Mouse (Mus musculus) left cerebral cortex, postnatal 10 days (tissue): ENCODE measurements around the gene Aldh3b2. TPM values are rescaled to one million over a fixed set of nuclear protein-coding genes. Genes with fewer than 3 reads are reported as not detected.
"Not testable (repeated sequence)": the region's sequence is repeated elsewhere in the genome, so short reads cannot be mapped to it uniquely, and the experiment has no call there.

ENCODE experiments used
- DNase-seq, 2 experiments: peaks; one replicate each; pipeline ENCODE4 v3.0.0; 2021 to 2022; ENCODE audit warnings: low spot score in 2 of 2, mixed read lengths in 1 of 2; ENCODE audit errors: extremely low spot score in 1 of 2
- intact Hi-C: fragments of 180-260 bp; cut with DNase I; formaldehyde crosslinking; loops from one replicate; pipeline ENCODE4 v1.15.1; 2025
- total RNA-seq, 2 experiments: library from RNA; stranded (reverse); gene quantifications; 2 replicates each; pipeline ENCODE4 v1.2.3; 2021

Gene Aldh3b2
- total RNA-seq, 2 experiments from 2014 or later = 2.3 to 2.4 TPM

DNA sequence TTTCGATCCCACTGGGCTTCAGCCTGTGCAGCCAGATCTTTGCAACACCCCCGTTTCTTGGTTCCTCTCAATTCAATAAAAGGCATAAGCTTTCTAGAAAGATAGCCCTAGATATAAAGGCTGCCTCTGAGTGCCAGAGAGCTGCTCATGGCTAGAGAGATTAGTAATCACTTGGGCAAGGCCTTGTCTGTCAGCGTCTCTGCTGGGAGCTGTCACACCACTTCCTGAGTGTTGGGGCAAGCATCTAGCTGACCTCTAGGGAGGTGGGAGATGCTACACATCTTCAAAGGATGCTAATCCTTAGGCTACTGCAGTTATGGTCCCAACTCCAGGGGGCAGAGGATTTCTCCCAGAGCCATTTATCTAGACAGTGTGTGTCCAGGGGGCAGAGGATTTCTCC, 4.9 kb upstream of the Aldh3b2 start:
- intact Hi-C loops = no loop called here
- DNase-seq = no peak

DNA sequence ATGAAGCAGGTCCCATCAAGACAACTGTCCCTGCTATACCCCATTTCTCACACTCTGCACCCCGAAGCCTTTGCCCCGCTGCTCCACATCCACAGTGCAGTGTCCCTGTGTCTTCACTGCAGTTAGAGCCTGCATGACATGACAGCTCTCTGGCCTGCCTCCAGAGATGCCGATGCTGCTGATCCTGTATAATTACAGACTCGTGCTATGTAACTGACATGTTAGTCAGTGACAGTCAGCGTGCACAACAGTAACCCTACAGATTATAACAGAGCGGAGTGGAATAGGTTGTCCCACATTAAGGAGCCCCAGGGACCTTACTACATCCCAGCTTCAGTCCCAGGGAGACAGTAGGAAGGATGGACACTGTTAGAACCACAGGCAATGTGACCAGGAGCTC, 2.5 kb downstream of the Aldh3b2 start:
- DNase-seq, intact Hi-C loops: not testable (repeated sequence)

DNA sequence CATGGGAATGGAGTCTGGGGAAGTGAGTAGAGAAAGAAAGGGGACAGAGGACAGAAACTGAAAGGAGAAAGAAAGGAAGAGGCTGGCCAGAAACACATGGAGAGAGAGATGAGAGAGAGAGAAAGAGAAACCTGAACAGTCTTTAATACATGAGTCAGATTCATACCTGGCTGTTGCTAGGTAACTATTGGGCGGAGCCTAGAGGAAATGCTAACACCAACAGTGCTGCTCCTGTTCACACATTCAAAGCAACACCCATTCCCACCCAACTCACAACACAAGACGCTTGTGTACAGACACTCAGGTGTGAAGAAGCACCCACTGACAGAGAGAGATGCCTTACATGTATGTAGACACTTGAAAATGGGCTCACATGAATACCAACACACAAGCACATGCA, 3.7 kb downstream of the Aldh3b2 start:
- no peak for DNase-seq
- intact Hi-C loops = no loop called here

DNA sequence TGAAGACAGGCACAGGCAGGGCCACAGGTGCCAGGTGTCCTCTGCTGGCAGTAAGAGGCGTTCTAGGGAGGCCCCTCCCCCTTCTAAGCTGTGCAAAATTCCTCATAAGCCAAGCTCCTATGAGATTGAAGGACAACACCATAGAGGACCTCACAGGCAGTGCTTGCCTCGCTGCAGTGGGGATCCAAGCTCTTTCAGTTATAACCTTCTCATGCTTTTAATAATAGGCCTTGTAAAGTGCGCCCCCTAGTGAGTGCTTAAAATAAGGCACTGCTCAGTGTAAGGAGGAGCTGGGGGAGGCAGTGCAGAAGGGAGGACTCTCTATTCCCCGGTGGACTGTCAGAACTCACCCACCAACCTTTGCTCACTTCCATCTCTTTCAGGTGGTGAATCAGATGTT, 8.2 kb downstream of the Aldh3b2 start:
- intact Hi-C loops = loop anchor here (5.0 kb wide), 1 partner anchor 33 kb away; no protein-coding TSS in a partner anchor
- peak; percentile 78 to 82 for DNase-seq

DNA sequence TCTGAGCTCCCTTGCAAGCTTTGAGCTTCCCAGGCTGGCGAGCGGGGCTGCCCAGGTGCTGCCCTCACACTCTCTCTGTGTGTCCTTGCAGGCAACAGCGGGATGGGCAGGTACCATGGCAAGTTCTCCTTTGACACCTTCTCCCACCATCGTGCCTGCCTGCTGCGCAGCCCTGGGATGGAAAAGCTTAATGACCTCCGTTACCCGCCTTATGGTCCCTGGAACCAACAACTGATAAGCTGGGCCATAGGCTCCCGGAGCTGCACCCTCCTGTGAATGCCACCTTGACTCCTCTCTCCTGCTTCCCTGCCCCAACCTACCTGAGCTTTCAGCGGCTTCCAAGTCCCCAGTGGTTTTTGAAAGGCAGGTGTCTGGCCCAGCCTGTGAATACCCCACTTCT, 8.8 kb downstream of the Aldh3b2 start:
- intact Hi-C loops = loop anchor here (5.0 kb wide), 1 partner anchor 34 kb away; no protein-coding TSS in a partner anchor

GRCm38 (mm10) chr19:3983527-3984200, 11.5 kb downstream of the Aldh3b2 start:
- intact Hi-C loops = loop anchor here (5.0 kb wide), 1 partner anchor 36 kb away; no protein-coding TSS in a partner anchor
- no peak for DNase-seq

More for the DNA sequence above, 8.8 kb downstream of the Aldh3b2 start:
- DNase-seq = no peak

- intact Hi-C loops = no loop called here
- no peak for DNase-seq
These were observed 13.1 kb downstream of the Aldh3b2 start for GRCm38 (mm10) chr19:3985261-3985681.

DNA sequence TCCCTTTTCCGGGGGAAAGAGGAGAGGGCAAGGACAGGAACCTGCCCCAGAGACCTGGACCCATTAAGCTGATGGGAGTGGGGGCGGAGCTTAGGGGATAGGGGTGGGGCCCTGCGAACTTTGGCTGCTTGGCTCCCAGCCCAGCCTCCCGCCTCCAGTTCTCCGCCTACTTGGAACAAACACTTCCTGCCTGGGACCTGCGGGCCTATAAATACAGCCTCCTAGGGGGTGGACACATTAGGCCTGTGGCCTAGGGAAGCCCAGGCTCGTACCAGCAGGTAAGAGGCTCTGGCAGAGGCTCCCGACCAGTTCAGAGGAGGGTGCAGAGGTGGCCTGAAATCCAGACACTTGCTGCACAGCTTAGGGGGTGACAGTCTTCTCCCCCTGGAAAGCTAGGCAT, 14.2 kb downstream of the Aldh3b2 start, which contains the start of gene Acy3:
Gene Acy3 (plus strand): TSS at position 237 of the 400 bp plus-strand sequence.
- DNase-seq = peak in 1 of 2 experiments; percentile 88
- intact Hi-C loops = no loop called here

DNA sequence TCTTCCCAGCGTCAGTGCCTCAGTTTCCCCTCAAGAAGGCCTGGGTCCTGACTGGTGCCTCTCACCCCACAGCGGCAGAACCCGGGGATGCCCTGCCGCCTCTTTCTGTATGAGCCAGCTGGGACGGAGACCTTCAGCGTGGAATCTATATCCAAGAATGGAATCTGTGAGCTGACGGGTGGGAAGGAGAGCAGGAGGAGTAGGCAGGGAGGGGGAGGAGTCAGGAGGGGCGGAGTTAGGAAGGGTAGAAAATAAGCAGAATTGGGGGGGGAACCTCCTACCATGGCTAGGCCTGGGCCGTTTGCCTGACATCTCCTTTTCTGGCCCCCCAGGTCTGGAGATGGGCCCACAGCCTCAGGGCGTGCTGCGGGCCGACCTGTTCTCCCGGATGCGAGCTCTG, 15.9 kb downstream of the Aldh3b2 start:
- no peak for DNase-seq
- intact Hi-C loops = no loop called here

DNA sequence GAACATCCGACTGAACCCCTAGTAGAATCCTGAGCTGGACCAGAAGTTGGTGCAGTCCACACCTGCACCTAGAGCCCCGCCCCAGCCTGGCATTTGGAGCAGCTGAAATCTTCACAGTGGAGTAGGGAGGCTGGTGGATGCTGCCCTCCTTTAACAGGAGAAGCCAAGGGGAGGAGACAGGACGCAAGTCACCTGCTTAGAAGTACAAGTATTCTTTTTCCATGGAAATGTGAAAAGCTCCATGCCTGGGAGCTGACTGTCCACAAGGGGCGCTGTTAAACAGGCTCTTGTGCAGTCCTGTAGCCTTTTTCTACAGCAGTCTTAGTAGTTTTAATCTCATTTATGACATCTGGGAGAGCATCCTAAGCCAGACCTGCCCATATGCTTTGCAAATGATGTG, 16.6 kb downstream of the Aldh3b2 start:
- intact Hi-C loops = no loop called here
- DNase-seq = no peak

GRCm38 (mm10) chr19:3990804-3991203, 18.7 kb downstream of the Aldh3b2 start:
- intact Hi-C loops = no loop called here
- DNase-seq = no peak

- no peak for DNase-seq
- intact Hi-C loops = no loop called here
These were observed 19.4 kb downstream of the Aldh3b2 start for GRCm38 (mm10) chr19:3991562-3991961.

- no peak for DNase-seq
- intact Hi-C loops = no loop called here
These were observed 19.8 kb downstream of the Aldh3b2 start for GRCm38 (mm10) chr19:3991966-3992365.

- DNase-seq = no peak
- intact Hi-C loops = no loop called here
These were observed 20.3 kb downstream of the Aldh3b2 start, which contains the start of gene Tbx10 for GRCm38 (mm10) chr19:3992416-3992815. Gene Tbx10 (plus strand): TSS chr19:3992752.

DNA sequence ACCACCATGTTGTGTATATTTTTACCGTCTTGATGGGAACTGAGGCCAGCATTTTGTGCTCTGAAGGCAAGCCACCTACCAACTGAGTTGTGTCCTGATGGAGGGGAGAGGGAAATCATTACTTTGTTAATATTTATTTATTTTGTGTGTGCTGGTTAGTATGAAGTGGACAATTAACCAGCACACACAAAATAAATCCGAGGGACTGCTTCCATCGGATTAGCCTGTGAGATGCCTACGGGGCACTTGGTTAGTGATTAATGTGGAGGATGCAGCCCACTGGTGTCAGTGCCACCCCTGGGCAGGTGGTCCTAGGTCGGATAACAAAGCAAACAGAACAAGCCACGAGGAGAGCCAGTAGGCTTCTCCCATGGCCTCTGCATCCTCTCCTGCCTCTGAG, 22.8 kb downstream of the Aldh3b2 start:
- DNase-seq = no peak
- intact Hi-C loops = no loop called here

DNA sequence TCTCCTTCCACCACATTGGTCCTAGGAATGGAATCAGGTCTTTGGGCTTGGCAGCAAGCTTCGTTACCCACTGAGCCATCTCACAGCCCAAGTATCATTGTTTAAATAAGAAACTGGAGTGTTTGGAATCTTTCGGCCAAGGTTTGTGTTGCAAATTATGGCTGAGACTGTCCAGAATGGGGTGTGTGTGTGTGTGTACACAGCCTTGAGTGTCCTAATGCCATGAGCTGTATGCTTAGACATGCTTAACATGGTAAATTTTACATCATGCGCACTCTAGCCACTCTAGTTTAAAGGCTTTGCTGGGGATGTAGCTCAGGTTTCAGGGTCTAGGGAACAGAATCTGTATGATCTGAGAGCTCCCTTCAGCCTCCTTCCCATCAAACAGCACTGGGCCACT, 23.4 kb downstream of the Aldh3b2 start:
- intact Hi-C loops = no loop called here
- no peak for DNase-seq

DNA sequence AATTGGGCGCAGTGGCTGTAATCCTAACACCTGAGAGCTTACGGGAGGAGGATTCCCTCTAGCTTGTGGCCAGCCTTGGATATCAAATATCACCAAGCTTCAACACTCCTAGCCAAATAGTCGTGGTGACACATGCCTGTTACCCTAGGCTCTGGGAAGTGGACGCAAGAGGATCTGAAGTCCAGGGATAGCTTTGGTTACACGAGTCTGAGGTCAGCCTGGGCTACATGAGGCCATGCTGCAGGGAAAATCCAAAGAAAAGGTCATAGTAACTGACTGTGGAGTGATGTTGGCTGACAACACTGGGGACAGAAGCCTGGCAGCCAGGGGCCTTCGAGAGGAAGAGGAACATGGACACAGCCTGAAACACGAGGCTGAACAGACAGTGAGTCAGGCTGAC, 24.0 kb downstream of the Aldh3b2 start:
- DNase-seq = no peak
- intact Hi-C loops = no loop called here

GRCm38 (mm10) chr19:3996747-3997146, 24.6 kb downstream of the Aldh3b2 start:
- no peak for DNase-seq
- intact Hi-C loops = no loop called here

- DNase-seq = no peak
- intact Hi-C loops = no loop called here
These were observed 25.1 kb downstream of the Aldh3b2 start for GRCm38 (mm10) chr19:3997231-3997630.

DNA sequence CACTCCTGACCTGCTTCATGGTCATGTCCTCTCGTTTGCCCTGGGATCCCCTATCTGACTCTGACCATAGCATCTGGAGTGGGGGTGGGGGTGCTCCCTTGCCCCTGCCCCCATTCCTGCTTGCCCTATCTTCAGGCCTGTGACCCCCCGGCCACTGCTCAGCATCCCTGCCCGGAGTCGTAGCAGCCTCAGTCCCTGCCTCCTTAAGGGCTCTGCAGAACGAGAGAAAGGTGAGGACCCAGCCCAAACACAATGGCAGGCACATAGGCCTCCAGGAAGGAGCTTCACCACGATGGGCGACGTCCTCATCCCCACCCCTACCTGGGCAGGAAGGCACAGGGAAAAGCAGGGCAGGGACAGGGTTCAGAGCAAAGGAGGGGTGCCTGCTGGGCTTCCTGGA, 26.2 kb downstream of the Aldh3b2 start:
- peak in 1 of 2 experiments; percentile 36 for DNase-seq

More for the DNA sequence above, 26.2 kb downstream of the Aldh3b2 start:
- intact Hi-C loops = no loop called here
